ENCODE assay signal across 8 mouse cellular contexts in the genomic region with DNA sequence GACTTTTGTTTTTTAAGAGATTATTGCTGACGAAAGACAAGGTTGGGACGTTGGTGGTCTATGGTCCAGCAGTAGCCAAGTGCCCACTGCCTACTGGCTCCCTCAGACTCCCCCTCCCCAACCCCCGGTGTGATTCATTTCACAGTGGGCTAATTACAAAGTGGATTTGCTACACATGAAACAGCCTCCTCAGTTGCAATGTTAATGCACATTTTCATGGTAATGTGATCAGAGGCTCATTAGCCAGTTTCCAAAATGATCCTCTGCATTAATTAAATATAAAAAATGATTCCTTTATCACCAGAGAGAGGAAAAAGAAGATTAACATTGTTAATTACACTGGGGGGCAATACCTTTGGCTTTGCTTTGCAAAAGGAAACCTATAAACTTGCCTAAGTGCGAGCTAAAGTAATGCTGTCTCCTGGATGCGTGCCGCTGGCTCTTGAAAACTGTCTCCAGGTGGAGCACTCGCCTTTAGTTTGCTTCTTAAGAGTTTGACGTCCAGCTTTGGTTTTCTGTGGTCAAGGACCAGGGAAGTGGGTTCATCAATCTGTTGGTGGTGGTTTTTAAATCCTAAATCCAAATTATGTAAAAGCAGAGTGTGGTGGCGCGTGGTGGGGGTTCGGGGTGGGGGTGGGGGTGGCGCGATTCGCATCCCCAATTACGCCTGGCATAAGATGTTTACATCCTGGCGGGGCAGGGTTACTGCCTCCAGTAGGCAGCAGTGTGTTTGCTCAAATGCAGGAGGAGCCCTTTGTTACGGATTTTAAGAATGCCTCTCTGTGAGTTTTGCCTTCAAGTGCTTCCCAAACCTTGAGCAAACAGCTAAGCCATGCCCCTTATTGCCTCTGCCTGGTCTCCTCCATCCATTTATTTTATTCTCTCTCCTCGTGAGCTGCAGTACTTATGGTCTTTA.
A peak's percentile ranks its signal among the peaks of the same experiment; 100 is the strongest.
DNase-seq lines count a peak whose midpoint lies in the region; ATAC-seq lines count a peak whose summit lies in the region.

No protein-coding gene starts in this region.

- peak overlapping the region; percentile 58 for H3K9ac ChIP-seq in hindbrain, embryonic 14.5 days
- H3K9ac ChIP-seq in midbrain, embryonic 12.5 days (replicated peaks), result no peak overlapping the region

- peak; percentile 39 to 41 for DNase-seq in cerebellum, postnatal 14 days
- no peak for DNase-seq in cerebellum, adult 9-11 months
- peak; percentile 34 for DNase-seq in right cerebral cortex, adult 18-20 months
- no peak for DNase-seq in right cerebral cortex, postnatal 25 days
- peak; percentile 66 for DNase-seq in hindbrain, embryonic 14.5 days (ENCODE audit: low spot score)
- no peak for DNase-seq in gastrocnemius, postnatal 36 days
- DNase-seq in MN1 (ENCODE audit: low spot score), result no peak

- H3K4me2 ChIP-seq in hindbrain, embryonic 14.5 days (replicated peaks), result peak overlapping the region; percentile 62
- peak overlapping the region; percentile 52 for H3K4me2 ChIP-seq in midbrain, embryonic 12.5 days (replicated peaks)

- peak overlapping the region; percentile 31 for H3K4me3 ChIP-seq in hindbrain, embryonic 14.5 days (replicated peaks; ENCODE audit: low read length)
- peak overlapping the region; percentile 32 for H3K4me3 ChIP-seq in midbrain, embryonic 12.5 days

- no peaks in the 10 kb centered on the region; the same call in 1 of the 2 replicates for H3K36me3 ChIP-seq in hindbrain, embryonic 14.5 days (replicated peaks; ENCODE audit: control insufficient read depth, insufficient read depth)
- H3K36me3 ChIP-seq in midbrain, embryonic 12.5 days, result no peaks in the 10 kb centered on the region

- intact Hi-C loops in gastrocnemius, postnatal 36 days (cut with DNase I), result no loop called here

- peak; percentile 51 for ATAC-seq in hindbrain, embryonic 14.5 days (ENCODE audit: low FRiP score)
- peak; percentile 68 for ATAC-seq in midbrain, embryonic 12.5 days (ENCODE audit: low FRiP score, low read depth)

- H3K4me1 ChIP-seq in hindbrain, embryonic 14.5 days (replicated peaks; ENCODE audit: control insufficient read depth, insufficient read depth, low read length), result peaks cover 15% of the 10 kb centered on the region; the same call in 1 of the 2 replicates
- peaks cover 33% of the 10 kb centered on the region for H3K4me1 ChIP-seq in midbrain, embryonic 12.5 days

- 1% methylated on average over 18 of the region's 18 CpGs for WGBS in hindbrain, embryonic 14.5 days
- WGBS in midbrain, embryonic 12.5 days, result 2% methylated on average over 18 of the region's 18 CpGs

- H3K27ac ChIP-seq in hindbrain, embryonic 14.5 days, result peak overlapping the region; percentile 87
- peak overlapping the region; percentile 54 for H3K27ac ChIP-seq in midbrain, embryonic 12.5 days (replicated peaks)

- peaks cover 2% of the 10 kb centered on the region for H3K9me3 ChIP-seq in hindbrain, embryonic 14.5 days (ENCODE audit: control insufficient read depth, low read length)
- H3K9me3 ChIP-seq in midbrain, embryonic 12.5 days, result no peaks in the 10 kb centered on the region

- H3K27me3 ChIP-seq in hindbrain, embryonic 14.5 days (ENCODE audit: control insufficient read depth, insufficient read depth, low read length), result no peaks in the 10 kb centered on the region
- H3K27me3 ChIP-seq in midbrain, embryonic 12.5 days, result peaks cover 5% of the 10 kb centered on the region

Comparison
In these comparisons a context has a peak if more than half of its experiments do, and no peak if none do; other contexts are left out.
1. DNase-seq: peak in cerebellum, postnatal 14 days (2 of 2), right cerebral cortex, adult 18-20 months (single experiment) and hindbrain, embryonic 14.5 days (single experiment); none in cerebellum, adult 9-11 months (single experiment), right cerebral cortex, postnatal 25 days (single experiment), gastrocnemius, postnatal 36 days (0 of 2) and MN1 (single experiment).